Mouse (Mus musculus) urinary bladder, adult 2 months (tissue): ENCODE measurements at regions not wholly inside any gene's neighbourhood (a gene's known extent, or its start where the extent isn't known, plus 50 kb on each side); places are given as distances from the start of the nearest gene placed in this dataset.

Source experiments
- DNase-seq: peaks from one replicate; pipeline ENCODE4 v3.0.0; 2022; ENCODE audit warnings: low spot score

DNA sequence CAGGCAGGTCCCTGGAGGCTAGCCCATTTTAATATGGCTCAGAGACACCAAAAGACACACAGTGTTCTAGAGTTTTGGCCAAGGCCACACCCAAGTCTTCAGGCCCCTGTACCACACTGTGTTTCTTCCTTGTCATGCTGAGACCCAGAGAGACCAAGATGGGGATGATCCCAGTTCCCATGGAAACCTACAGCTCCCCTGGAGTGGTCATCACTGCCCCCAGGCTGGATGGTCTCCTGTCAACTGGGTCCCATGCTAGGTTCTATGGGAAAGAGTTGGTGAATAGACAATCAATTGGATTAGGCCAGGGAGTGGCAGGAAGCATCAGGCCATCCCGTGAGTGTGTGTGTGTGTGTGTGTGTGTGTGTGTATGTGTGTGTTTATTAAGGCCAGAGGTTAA is 80.5 kb upstream of the Tle3 start:
- no peak for DNase-seq

DNA sequence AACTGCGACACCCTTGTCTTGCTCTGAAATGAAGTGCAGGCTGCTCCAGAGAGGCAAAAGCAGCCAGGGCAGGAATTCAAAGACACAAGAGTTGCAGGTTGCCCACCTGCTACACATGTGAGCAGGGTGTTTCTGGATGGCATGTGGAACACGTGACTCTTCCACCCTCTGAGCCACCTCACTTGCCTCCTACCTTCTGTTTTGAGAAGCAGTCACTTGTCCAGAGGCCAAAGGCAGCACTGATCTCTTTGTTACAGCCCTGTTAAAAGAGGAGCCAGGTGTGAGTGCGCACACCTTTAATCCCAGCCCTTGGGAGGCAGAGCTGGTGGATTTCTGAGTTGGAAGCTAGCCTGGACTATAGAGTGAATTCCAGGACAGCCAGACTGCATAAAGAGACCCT is 79.7 kb upstream of the Tle3 start:
- DNase-seq = no peak

DNA sequence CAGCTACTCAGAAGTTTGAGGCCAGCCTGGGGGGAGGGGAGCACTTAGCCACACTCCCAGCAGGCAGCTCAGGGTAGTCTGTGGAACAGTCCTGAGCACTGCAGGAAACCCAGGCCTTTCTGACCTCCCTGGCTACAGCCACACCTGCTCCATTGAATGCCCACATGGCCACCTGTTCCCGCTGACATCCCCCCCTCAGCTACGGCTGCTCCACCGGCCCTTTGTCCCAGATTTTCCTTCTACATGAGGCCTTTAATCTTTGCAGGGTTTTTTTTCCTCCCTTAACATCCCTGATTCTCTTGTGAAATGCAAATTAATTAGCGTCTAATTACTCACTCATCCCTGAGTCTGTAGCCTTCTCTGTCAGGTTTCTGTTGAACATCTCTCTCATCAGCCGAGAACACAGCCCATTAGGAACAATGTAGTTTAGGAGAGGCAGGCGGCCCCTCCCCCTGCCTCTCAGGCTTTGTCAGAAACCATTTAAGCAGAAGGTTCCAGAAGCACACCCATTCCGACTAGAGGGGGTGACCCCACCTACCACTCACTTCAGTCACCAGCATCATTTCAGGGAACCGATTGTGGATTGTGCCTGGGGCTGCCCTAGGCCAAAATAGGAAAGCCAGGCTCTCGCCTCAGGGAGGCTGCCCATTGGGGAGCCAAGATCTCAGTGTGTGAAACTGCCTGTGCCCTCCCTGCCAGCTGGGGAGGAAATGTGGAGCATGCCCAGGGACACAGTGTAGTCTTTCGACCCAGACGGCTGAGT is 78.8 kb upstream of the Tle3 start:
- no peak for DNase-seq

DNA sequence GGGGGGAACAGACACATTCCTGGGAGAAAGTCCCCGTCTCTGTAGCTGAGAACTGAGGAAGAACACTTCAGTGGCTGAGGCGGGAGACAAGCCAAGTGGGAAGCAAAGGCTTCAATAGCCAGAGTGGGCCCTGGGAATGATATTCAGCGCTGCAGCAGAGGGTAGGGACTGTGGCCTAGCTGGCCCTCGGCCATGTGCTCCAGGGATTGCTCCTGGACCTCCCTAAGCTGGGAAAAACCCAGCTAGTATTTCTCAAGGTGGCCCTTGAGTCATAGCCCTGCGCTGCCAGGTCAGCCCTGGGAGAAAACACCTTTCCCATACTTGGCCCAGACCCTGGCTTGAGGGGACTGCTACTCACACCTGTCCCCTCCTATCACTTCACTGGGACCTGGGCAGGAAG is 77.2 kb upstream of the Tle3 start:
- DNase-seq = no peak

DNA sequence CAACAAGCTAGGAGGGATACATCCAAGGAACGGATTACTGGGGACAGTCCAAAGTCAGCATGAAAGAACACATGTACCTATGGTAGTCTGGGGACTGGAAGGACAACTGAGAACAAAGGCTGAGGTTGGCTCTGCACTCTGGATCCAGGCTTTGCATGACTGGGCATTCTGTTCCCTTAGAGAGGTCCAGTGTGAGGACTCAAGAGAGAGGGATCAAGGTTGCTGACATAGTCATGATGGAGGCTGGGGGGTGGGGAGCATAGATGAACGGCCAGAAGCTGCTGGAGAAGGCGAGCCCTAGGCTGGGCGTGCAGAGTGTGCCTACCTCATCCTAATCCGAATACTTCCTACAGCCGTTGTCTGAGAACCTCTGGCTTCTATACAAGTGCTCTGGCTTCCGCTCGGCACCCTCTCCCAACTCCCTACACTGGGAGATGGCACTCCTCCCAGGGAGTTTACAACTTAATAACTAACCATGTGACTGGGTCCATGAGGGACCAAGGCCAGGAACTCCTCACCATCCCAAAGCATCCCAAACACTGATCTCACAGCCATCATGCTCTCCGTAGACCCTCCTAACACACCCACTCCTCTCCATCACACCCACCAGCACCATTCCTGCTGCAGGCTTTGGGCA is 75.7 kb upstream of the Tle3 start:
- no peak for DNase-seq

DNA sequence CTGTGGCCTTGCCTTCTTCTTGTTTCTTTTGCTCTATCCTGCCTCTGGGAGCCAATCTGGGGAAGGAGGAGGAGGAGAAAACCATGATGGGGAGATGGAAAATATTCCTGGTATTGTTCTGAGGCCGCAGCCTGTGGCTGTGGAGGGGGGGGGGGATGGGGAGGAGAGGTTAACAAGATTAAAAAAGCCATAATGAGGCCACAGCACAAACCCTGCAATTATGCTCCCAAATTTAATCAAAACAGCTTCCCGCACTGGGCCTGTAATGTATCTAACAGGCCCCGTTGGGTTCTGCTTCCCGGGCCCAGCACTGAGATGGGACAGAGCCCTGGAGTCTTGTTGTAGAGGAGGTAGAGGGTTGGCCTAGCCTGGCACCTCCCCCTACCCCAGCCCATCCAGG is 74.8 kb upstream of the Tle3 start:
- no peak for DNase-seq

DNA sequence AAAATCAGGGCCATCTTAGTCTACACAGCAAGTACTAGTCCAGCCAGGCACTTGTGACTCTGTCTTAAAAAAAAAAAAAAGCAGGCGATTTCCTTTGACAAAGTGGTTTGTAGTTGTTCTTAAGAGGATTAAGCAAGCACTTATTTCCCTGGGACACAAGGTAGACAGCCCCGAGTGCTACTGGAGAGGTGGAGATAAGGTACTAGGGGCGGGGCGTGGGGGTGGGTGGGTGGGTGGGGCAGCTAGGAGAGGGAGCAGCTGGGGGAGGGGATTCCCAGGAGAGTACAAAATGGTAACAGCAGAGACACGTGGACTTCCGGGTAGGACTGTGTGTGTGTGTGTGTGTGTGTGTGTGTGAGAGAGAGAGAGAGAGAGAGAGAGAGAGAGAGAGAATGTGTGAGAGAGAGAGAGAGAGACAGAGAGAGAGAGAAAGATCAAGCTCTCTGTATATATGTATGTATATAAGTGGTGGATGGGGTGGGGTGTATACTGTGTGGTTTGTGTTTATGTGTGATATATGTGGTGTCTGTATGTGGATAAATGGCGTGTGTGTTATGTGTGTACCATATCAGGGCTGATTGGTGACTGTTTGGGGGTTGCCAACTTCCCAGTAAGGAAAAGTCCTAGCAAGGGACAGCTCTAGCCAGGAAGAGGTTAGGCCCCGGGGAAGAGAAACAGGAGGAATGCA is 72.1 kb upstream of the Tle3 start:
- no peak for DNase-seq

DNA sequence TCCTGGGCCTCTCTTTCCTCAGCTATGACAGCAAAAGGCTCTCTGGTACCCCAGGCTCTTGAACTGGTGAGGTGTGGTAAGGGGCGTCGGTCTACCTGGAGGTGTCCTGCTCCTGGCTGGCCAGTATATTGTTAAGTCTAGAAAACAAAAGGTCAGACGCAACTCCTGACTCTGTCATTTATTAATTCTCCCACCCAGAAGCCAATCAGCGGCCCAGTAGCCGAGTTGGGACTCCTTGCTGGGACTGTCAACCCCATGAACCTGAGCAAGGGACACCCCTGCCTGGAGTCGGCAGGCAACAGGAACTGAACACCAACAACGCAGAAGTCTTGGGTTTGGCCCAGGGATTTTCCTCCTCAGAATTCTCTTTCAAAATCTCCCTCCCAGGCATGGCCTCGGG is 71.1 kb upstream of the Tle3 start:
- no peak for DNase-seq

DNA sequence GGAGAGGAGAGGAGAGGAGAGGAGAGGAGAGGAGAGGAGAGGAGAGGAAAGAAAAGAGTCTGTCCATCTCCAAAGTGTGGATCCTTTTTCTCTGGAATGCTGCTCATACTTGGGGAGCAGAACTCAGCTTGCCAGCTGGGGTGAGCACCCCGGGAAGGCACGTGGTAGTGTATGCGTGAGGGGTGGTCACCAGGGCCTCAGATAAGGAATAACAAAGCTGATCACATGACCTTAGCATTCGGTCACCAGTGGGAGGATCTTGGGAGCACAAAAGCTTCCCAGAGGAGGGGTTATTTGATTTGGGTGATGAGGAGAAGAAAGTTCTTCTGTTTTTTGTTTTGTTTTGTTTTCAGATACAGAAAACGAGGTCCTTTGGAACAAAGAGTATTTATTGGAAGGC is 69.4 kb upstream of the Tle3 start:
- no peak for DNase-seq

DNA sequence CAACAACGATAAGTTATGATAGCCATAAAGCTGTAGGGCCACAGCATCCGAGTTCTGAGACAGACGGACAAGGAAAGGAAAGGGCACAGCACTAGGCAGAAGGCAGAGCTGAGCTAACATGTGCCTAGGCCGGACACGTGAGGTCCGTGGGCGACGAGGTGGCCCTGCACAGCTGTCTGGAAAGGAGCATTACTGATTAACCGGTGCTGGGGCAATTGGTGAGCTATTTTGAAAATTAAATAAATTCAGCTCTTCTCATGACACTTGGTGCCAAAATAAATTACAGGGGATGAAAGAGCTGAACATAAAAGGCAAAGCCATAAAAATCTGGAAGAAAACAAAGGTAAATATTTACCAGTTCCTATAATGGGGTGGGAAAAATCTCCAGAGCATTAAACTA is 65.9 kb upstream of the Tle3 start:
- DNase-seq = no peak

DNA sequence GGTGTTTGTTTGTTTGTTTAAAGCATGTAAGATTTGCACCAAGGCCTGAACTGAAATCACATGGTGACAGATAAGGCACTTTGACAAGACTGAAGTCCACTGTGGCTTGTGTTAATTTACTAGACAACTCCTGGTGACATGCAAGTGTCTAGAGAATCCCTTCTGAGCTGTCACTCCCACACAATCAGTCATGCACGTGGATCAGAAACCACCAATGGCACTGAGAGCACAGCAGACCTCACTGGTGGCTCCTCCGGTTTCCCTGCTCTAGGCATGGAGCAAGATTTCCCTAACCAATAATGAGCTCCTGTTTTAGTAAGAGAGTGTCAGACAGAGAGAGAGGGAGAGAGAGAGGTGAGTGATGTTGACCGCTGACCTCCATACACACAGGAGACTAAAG is 63.1 kb upstream of the Tle3 start:
- DNase-seq = no peak

DNA sequence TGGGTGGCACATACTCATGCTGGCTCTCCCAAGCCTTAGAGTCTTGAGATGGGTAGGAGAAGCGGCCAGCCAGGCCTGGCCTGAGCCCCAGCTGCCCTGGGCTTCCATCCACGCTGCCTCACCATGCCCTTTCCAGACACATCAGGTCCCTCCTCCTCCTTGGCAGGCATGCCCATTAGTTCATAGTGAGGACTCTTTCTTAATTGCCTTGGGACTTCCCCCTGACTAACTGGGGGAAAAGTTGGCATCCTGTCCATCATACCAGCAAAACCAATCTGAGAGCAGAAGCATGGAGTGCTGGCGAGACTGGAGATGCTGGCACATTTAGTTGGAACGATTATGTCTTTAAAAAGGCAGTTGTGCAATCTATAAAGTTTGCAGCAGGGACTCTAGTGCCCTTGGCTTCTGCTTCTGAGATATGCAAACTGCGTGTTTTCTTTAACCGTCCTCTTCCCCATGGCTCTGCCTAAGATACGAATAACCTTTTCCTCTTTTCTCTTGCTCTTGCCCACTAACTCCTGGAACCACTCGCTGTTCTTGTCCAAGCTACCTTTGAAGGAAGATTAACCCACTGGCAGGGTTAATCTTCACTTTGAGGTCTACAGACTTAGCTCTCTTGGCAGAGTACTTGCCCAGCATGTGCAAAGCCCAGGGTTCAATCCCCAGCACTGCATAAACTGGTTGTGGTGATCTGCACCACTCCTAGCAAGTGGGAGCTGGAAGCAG is 62.2 kb upstream of the Tle3 start:
- DNase-seq = no peak

DNA sequence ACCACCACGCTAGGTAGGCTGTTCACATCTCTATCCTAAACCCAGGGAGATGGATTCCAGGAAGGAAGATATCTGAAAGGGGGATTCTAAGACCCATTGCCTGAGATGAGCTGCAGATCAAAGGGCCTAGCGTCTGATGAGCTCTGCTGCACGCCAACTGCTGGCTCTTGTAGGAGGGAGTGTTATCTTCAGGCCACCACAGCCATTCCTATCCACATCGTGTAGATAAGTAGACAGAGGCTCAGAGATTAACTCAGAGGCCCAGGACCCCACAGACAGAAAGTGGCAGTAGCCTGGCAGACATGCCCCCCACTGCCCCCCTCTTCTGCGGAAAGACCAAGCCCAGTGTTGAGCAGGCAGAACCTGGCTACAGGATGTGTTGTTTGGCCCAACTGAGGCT is 61.6 kb upstream of the Tle3 start:
- DNase-seq = no peak

DNA sequence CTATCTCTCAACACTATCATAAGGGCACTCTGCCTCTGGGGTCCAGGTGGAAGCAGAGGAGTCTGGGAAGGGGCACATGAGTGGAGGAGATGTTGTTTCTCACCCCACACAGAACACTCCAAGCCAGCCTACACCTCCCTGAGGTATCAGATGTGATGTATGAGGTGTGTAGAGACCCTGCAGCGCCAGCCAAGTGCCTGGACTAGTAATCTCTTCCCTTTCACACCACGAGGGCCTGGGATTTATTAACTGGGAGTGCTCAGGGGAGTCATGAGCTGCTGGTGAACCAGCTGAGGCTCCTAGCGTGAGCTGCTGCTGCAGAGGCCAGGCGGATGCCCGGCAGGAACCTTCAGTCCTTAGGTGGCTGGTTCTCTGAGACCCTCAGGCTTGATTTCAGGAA is 60.6 kb upstream of the Tle3 start:
- DNase-seq = no peak

DNA sequence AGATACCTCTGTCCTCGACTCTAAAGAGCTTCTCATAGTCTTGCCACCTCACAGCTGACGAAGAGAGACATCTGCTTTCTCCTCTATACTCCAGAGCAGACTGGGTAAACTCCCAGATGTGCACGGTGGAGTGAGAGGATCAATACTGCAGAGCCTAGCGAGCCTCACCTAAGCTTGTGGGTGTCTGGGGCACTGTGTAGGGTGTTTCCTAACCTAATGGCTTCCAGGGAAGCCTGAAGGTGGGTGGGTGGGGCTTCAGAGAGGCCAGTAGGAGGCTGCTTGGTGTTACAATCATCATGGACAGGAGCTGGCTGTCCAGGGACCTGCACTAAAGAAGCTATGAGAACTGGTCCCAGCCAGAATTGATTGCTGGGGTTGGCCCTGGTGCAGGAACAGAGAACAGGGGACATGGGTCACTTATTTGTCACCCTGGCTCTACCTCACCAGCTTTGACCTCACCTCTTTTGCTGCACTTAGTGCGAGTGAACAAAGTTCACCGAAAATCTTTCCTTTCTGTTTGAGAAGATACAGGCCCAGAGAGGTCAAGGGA is 57.5 kb upstream of the Tle3 start:
- DNase-seq = no peak

DNA sequence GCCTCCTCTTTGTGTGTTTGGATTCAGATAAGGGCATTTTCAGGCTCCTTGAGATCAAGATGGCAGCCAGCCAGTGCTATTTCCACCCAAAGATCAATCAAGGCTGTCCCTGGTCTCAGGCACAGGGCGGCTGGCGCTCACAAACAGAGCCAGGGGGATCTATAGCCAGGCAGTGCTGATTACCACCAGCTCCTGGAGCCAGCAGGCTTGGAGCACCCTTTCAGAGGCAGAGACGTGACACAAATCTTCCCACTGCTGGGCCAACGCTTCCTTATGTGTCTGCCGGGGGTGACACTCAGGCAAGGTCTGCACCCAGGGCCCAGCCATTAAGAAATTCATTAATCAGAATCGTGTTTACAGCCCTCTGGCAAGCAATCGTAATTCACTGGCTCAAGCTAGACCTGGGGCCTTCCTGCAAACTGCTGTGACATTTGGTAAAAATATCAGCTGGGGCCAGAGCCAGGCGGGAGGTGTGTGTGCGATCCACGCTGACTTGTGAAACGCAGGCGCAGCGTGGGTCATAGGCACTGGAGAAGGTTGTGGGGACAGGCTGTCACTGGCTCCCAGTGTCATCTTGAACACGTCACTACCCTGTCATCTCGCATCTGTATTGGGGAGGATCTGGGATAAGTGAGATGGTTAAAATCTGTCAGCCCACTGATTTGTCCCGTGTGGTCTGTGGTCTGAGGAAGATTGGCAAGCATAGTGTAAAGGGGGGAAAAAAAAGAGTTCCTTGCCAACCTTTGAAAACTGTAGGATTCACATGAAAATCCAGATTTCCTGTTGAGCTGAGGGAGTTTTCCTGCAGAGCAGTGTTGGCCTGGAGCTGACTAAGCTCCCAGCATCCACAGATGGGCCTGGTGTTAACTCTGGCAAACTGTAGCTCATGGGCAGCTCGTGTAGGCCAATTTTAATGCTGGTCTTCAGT is 56.5 kb upstream of the Tle3 start:
- DNase-seq = no peak

DNA sequence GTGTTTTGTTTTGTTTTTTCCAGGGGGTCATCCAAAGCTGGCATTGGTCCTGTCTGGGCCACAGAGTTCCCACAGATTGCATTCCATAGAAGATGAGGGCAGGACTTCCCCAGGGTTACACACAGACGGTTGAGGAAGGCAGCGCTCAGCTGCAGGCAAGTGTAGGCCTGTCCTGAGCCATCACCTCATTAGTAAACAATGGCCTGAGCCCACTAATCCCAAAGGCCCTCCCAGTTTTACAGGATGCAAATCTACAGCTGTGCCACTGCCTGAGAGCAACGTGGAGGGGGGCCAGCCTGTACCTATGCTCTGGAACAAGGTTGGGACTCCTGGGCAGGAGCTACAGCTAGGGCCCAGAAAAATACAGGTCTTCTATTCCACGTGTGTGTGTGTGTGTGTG is 55.7 kb upstream of the Tle3 start:
- no peak for DNase-seq

DNA sequence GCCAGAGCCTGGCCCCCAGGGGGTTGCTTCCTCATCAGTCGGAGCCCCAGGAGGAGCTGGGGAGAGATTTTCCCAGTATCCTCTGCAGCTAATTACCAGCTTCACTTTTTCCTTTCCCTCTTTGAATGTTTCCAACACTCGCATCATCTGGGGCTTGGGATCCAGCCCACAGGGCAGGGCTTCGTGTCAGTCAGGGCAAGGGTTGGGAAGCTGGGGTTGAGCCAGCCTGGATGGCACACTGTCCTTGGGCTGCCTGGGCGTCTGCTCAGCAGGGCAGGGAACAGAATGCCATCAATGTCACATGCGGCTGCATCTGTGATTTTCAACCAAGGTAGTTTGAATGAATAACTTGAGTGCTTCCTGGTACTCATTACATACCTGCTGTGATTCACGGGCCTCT is 52.4 kb upstream of the Tle3 start:
- no peak for DNase-seq

DNA sequence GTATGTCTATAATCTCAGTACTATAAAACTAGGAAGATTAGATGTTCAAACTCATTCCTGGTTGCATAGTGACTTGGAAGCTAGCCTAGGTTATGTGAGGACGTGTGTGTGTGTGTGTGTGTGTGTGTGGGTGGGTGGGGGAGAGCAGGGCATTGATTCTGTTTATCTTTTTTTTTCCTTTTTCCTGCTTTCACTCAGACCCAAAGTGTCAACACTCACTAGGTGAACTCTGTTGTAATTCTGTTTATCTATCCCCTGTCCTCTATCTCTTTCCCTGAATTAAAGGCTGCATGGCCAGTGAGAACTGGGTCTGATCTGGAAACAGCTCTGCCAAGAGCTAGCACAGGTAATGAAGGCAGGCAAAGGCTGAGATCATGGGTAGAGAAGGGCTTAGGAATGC is 50.9 kb upstream of the Tle3 start:
- no peak for DNase-seq

DNA sequence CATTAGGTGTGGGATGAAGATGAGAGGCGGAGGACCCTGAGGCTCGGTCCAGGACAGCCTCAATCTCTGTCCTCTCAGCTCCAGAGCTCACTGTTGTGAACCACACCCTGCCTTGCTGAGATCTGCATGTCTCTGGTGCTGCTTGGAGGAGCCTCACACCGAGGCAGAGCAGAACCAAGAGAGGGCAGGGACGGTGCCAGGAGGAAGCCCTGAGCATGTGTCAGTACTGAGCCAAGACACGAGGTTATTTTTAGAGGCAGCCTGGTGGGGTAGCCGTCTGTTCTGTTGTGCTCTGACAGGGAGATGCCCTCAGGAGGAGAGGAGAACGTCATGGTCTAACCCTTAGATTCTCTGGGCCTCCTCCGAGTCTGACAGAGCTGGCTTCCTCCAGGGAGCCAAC is 50.3 kb upstream of the Tle3 start:
- no peak for DNase-seq

DNA sequence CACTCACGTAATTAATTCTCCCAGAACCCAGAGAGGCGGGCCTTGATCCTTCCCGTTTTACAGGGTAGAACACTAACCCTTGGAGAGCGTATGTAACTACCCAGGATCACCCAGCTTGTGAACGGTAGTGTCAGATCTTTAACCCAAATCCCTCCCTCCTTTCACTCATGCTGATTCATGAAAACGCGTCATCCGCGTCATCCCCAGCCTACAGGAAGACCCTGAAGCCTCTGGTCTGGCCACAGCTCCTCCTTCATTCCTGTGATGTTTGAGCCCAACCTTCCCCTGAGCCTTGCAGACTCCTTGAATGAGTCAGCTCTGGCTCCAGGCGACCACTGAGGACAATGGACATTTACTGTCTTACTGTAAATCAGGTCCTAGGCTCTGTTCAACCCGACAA is 49.8 kb upstream of the Tle3 start:
- DNase-seq = no peak
